Mouse (Mus musculus) midbrain, embryonic 11.5 days (tissue): ENCODE measurements around the gene Cracr2b. TPM values are rescaled to one million over a fixed set of nuclear protein-coding genes. Genes with fewer than 3 reads are reported as not detected.

Source experiments
- ATAC-seq: fragments of 200-750 bp; cut with Nextera tagmentation; 2 replicates; pipeline ENCODE4 v1.8.0; 2017; ENCODE audit warnings: moderate TSS enrichment, moderate library complexity; ENCODE audit not compliant: low FRiP score
- DNase-seq: peaks from one replicate; pipeline ENCODE4 v3.0.0; 2015; ENCODE audit warnings: low spot score; ENCODE audit errors: missing footprints
- H3K27ac ChIP-seq: fragments of 300-500 bp; sonication (generic); 2 replicates; pipeline ENCODE4 v1.5.1; 2014; ENCODE audit warnings: low read depth, low read length
- H3K27me3 ChIP-seq: fragments of 300-500 bp; sonication (generic); 2 replicates; pipeline ENCODE4 v1.6.1; 2014; ENCODE audit warnings: mild to moderate bottlenecking, low read length, moderate library complexity, mixed read lengths; ENCODE audit not compliant: control insufficient read depth, insufficient read depth
- H3K36me3 ChIP-seq: fragments of 300-500 bp; sonication (generic); 2 replicates; pipeline ENCODE4 v1.6.1; 2014; ENCODE audit warnings: mild to moderate bottlenecking, low read length, moderate library complexity, mixed read lengths; ENCODE audit not compliant: control insufficient read depth, insufficient read depth
- H3K4me1 ChIP-seq: fragments of 300-500 bp; sonication (generic); 2 replicates; pipeline ENCODE4 v1.6.1; 2014; ENCODE audit warnings: low read length; ENCODE audit not compliant: control insufficient read depth, insufficient read depth
- H3K4me2 ChIP-seq: fragments of 300-500 bp; sonication (generic); 2 replicates; pipeline ENCODE4 v1.6.1; 2014; ENCODE audit warnings: mild to moderate bottlenecking, moderate library complexity
- H3K4me3 ChIP-seq: fragments of 300-500 bp; sonication (generic); 2 replicates; pipeline ENCODE4 v1.5.1; 2014; ENCODE audit warnings: low read depth, low read length
- H3K9ac ChIP-seq: fragments of 300-500 bp; sonication (generic); 2 replicates; pipeline ENCODE4 v1.6.1; 2014; ENCODE audit warnings: low read length
- H3K9me3 ChIP-seq: fragments of 300-500 bp; sonication (generic); 2 replicates; pipeline ENCODE4 v1.6.1; 2016; ENCODE audit warnings: low read length; ENCODE audit not compliant: control insufficient read depth
- WGBS: fragments of 180-500 bp; shearing (Covaris S2); extraction: QIAGEN DNeasy Blood & Tissue Kit; methylation state at CpG from one replicate; pipeline ENCODE4 v1.1.7; 2014; 5-methylcytosine and 5-hydroxymethylcytosine counted together
- polyA plus RNA-seq: library from polyadenylated mRNA; unstranded; fragments of >200 nt; fragmentation: Nextera tagmentation; extraction: Ambion mirVana; gene quantifications from 2 replicates; pipeline ENCODE4 v1.2.1, GENCODE M21; 2014

Cracr2b gene
- polyA plus RNA-seq, 1 experiment from 2014 or later, result 5.3 TPM

DNA sequence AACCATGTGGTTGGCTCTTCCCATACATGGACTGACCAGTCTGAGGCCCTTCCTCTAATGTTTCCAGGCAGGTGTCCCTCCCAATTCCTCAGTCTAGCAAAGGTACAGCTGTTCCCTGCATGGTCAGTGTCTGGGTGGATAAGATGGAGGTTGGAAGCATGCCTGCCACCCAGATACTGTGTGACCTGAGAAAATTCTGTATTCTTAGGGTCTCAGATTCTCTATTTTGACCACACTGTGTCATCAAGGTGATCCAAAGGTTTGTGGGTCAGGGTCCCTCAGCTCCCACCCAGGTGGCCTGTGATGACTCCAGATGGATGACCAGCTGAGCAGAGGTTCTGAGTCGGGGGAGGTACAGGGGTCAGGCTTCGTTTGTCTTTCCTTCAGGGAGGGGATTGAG, 24.3 kb downstream of the Cracr2b start:
- Histone ChIP-seq H3K9ac (no peak overlapping the region), H3K4me1 (peaks cover 10% of the 10 kb centered on the region; the same call in 1 of the 2 replicates), H3K27me3 (peaks cover 11% of the 10 kb centered on the region), H3K4me2 (no peak overlapping the region), H3K27ac (no peak overlapping the region), H3K36me3 (no peaks in the 10 kb centered on the region), H3K4me3 (no peak overlapping the region), H3K9me3 (no peaks in the 10 kb centered on the region)
- no peak for DNase-seq
- 74% methylated on average over 2 of the region's 2 CpGs for WGBS
- no peak for ATAC-seq

DNA sequence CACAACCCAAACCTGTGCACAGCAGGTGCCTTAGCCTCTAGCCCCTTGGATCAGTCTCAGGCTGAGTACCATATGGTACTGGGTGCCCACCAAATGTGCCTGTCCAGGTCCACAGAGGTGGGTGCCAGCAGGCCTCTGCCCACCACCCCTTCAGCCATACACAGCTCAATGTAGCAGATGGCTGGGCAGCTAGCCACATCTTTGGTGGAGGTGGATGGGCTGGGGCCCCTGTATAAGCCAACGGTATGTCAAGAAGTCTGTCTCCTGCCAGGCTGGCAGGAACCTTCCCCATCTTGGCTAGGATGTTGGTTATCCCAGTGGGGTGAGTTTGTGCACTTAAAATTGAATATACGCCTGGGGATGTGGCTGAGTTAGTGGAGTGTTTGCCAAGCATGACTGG, 24.7 kb downstream of the Cracr2b start:
- ATAC-seq (no peak), DNase-seq (no peak)
- Histone ChIP-seq H3K27ac (no peak overlapping the region), H3K4me2 (no peak overlapping the region), H3K9ac (no peak overlapping the region), H3K4me3 (no peak overlapping the region), H3K36me3 (no peaks in the 10 kb centered on the region), H3K4me1 (peaks cover 10% of the 10 kb centered on the region; the same call in 1 of the 2 replicates), H3K9me3 (no peaks in the 10 kb centered on the region), H3K27me3 (peaks cover 11% of the 10 kb centered on the region)
- 90% methylated on average over 2 of the region's 2 CpGs for WGBS

DNA sequence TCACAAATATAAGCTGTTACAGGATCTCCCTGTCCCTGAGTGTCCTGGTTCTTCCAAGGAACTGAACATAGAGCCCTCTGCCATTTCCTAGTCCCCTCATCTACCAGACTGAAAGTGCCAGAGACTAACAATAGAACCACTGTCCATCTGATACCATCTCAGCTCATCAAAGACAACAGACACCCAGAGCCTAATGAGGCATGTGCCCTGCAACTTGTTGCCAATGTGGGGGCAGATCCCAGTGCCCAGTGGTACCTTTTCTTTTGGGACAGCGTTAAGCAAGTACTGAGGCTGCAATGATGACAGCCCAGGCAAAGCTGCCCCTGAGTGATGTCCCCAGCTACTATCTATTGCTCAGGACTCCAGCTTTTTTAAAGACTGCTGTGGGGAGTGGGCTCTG, 25.3 kb downstream of the Cracr2b start:
- Histone ChIP-seq H3K4me2 (no peak overlapping the region), H3K27me3 (peaks cover 11% of the 10 kb centered on the region), H3K4me3 (no peak overlapping the region), H3K36me3 (no peaks in the 10 kb centered on the region), H3K9ac (no peak overlapping the region), H3K9me3 (no peaks in the 10 kb centered on the region), H3K4me1 (peaks cover 6% of the 10 kb centered on the region; the same call in 1 of the 2 replicates), H3K27ac (no peak overlapping the region)
- DNase-seq (no peak), ATAC-seq (no peak)
- 93% methylated on average over 1 of the region's 1 CpGs for WGBS

DNA sequence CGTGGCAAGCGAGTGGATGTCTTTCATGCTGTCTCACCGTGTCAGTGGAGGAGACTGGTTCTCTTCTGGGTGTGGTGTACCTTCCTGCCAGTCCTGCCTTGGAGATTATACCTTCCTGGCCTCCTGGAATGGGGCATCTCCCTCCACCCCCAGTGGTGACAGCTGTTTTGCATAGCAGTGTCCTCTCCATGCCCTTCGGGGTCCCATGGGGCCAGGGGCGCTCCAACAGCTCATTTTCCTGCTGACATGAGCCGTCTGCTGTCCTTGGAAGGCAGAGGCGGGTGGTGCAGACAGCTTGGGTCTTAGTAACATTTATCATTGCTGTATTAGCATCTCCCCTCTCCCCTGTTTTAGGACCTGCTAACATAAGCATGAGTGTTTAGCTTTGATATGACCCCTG, 26.2 kb downstream of the Cracr2b start:
- H3K9me3 ChIP-seq, result no peaks in the 10 kb centered on the region
- no peak overlapping the region for H3K4me2 ChIP-seq
- 82% methylated on average over 7 of the region's 7 CpGs for WGBS
- H3K27ac ChIP-seq, result no peak overlapping the region
- no peak overlapping the region for H3K4me3 ChIP-seq
- H3K9ac ChIP-seq, result no peak overlapping the region
- no peaks in the 10 kb centered on the region for H3K36me3 ChIP-seq
- ATAC-seq, result no peak
- peaks cover 10% of the 10 kb centered on the region for H3K27me3 ChIP-seq
- H3K4me1 ChIP-seq, result peaks cover 6% of the 10 kb centered on the region; the same call in 1 of the 2 replicates
- no peak for DNase-seq

DNA sequence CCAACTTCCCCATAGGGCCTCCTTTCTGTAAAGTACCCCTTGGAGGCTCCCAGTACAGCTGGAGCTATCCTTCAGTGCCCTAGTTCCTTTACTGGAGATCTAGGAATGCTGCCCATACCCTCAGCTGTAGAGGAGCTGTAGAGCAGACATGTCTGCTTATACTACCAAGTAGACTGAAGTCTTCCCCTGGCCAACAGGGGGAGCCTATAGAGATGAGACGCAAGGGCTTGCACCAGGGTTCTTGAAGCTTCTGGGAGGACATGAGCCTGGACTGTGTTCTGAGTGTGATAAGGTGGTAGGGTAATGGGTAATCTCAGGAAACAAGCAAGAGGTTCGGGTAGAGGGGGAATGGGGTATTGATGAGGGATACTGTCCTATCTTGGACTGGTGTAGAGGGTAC, 30.3 kb downstream of the Cracr2b start:
- Histone ChIP-seq H3K36me3 (no peaks in the 10 kb centered on the region), H3K27me3 (no peaks in the 10 kb centered on the region), H3K4me2 (no peak overlapping the region), H3K27ac (no peak overlapping the region), H3K9me3 (no peaks in the 10 kb centered on the region), H3K4me1 (no peaks in the 10 kb centered on the region), H3K9ac (no peak overlapping the region), H3K4me3 (no peak overlapping the region)
- no peak for ATAC-seq
- WGBS, result 74% methylated on average over 2 of the region's 2 CpGs
- DNase-seq, result no peak

DNA sequence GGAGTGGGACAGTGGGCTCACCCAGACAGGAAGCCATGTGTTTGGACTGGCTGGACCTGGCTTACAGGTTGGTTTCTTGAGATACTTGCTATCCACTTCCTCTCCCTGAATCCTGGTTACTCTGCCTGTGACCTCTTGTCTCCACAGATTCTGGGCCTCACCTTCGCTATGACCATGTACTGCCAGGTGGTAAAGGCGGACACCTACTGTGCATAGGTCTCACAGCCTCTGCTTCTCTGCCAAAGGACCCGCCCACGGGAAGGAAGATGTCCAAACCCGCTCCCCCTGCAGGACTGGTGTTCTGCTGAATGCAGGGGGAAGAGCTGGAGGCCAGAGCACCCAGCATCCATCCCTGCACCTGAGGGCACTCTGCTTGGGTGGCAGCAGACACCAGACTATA, 31.8 kb downstream of the Cracr2b start:
- H3K27ac ChIP-seq, result no peak overlapping the region
- no peaks in the 10 kb centered on the region for H3K4me1 ChIP-seq
- no peak overlapping the region for H3K9ac ChIP-seq
- no peak for DNase-seq
- H3K4me2 ChIP-seq, result no peak overlapping the region
- no peaks in the 10 kb centered on the region for H3K9me3 ChIP-seq
- no peak for ATAC-seq
- WGBS, result 93% methylated on average over 5 of the region's 5 CpGs
- H3K36me3 ChIP-seq, result no peaks in the 10 kb centered on the region
- no peaks in the 10 kb centered on the region for H3K27me3 ChIP-seq
- no peak overlapping the region for H3K4me3 ChIP-seq

DNA sequence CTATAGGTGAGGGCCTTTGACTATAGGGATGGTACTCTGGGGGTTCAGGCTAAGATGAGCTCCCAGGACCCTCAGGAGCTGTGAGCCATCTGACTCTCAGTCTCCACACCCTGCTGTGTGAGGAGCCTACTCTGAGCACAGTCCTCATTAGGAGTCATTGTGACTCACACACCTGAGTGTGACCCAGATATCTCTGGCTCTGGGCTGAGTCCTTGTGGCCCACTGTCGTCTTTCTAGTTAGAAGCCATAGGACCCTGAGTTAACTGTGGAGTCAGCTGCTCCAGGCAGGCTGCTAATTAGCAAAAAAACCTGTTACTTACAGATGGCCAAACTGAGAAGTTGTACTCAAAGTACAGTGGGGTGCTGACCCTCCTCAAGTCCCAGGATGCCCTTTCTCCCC, 32.8 kb downstream of the Cracr2b start:
- Histone ChIP-seq H3K4me1 (no peaks in the 10 kb centered on the region), H3K9me3 (no peaks in the 10 kb centered on the region), H3K4me2 (no peak overlapping the region), H3K27ac (no peak overlapping the region), H3K9ac (no peak overlapping the region), H3K36me3 (no peaks in the 10 kb centered on the region), H3K4me3 (no peak overlapping the region), H3K27me3 (no peaks in the 10 kb centered on the region)
- DNase-seq (no peak), ATAC-seq (no peak)
- WGBS, result 86% methylated on average over 1 of the region's 1 CpGs

DNA sequence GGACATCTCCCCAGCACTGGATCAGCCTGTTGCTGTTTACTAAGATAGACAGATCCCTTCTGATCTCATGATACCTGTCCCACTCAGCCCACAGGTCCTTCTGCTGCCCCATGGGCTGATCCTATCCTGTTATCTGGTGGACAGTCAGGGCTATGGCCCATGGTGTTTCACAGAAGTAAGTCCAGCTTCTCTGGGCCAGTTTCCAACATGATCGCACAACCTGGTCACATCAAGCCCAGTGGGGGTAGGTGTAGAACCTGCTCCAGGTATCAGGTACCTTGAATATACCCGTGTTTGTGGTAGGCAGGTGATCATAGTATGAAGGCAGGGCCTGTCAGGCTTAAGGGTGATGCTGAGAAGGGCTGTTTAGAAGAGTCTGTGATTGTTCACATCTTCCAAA, 34.5 kb downstream of the Cracr2b start:
- Histone ChIP-seq H3K9ac (no peak overlapping the region), H3K36me3 (no peaks in the 10 kb centered on the region), H3K4me1 (no peaks in the 10 kb centered on the region), H3K9me3 (no peaks in the 10 kb centered on the region), H3K4me2 (no peak overlapping the region), H3K4me3 (no peak overlapping the region), H3K27ac (no peak overlapping the region), H3K27me3 (no peaks in the 10 kb centered on the region)
- no peak for ATAC-seq
- DNase-seq, result no peak
- 81% methylated on average over 2 of the region's 2 CpGs for WGBS

DNA sequence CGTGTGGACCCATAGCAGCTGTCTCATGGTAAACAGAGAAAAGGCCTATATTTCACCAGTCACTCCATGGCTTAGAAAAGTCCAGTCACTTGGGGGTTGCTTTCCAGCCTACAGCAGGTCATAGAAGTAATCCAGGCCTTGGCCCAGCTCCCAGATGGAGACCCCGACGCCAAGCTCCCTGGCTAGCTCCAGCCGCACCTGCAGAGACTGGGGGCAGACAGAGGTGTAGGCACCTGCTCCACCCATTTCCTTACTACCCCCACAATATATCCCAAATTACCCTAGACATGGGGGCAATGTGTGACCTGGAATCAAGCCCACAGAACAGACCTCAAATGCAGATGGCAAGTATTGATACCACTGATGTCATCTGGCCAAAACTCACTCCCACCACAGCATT, 35.0 kb downstream of the Cracr2b start:
- DNase-seq (no peak), ATAC-seq (no peak)
- 93% methylated on average over 4 of the region's 4 CpGs for WGBS

DNA sequence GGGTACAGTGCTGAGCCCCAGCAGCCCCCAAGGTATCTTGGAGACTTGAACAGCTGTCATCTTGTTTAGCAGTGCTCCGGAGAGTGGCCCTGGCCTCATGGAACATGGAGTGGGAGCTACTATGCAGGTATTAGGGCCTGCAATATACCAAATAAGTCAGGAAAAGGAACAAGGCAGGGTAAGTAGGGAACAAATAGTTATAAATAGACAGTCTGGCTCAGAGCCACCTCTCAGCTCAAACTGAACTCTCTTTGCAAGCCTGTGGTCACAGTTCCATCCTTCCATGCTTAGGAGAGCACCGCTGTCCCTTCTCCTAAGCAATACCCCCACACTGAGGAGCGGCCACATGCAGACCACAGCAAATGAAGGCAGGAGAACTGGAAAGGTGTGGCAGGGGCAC, 36.7 kb downstream of the Cracr2b start:
- H3K4me3 ChIP-seq, result no peak overlapping the region
- no peak overlapping the region for H3K4me2 ChIP-seq
- no peaks in the 10 kb centered on the region for H3K9me3 ChIP-seq
- H3K9ac ChIP-seq, result no peak overlapping the region
- no peaks in the 10 kb centered on the region for H3K4me1 ChIP-seq
- H3K27ac ChIP-seq, result no peak overlapping the region
- H3K36me3 ChIP-seq, result no peaks in the 10 kb centered on the region
- 95% methylated on average over 3 of the region's 3 CpGs for WGBS
- no peaks in the 10 kb centered on the region for H3K27me3 ChIP-seq
- no peak for DNase-seq
- ATAC-seq, result no peak

More for the DNA sequence above, 35.0 kb downstream of the Cracr2b start:
- Histone ChIP-seq H3K4me1 (no peaks in the 10 kb centered on the region), H3K4me3 (no peak overlapping the region), H3K9ac (no peak overlapping the region), H3K36me3 (no peaks in the 10 kb centered on the region), H3K9me3 (no peaks in the 10 kb centered on the region), H3K27me3 (no peaks in the 10 kb centered on the region), H3K27ac (no peak overlapping the region), H3K4me2 (no peak overlapping the region)
